Mouse (Mus musculus): ENCODE data around the gene Ipo5. TPM values are rescaled to one million over a fixed set of nuclear protein-coding genes. Genes with fewer than 3 reads are reported as not detected.

Gene Ipo5
- total and polyA plus RNA-seq, 3 experiments, result 167 to 259 (median 252) TPM

GRCm38 (mm10) chr14:120945146-120945545 lies 34.1 kb downstream of the Ipo5 start:
- dilution Hi-C loops (cut with MboI; ENCODE audit: extremely low pct_ligation_motif_present, extremely low pct_unique_long_range_greater_than_20kb, low sequenced_read_pairs) (no loop called here), in situ Hi-C loops (cut with MboI; ENCODE audit: low pct_ligation_motif_present, low pct_unique_long_range_greater_than_20kb, low sequenced_read_pairs) (no loop called here)
- Histone ChIP-seq H3K9ac (ENCODE audit: insufficient read depth, low read depth) (no peak overlapping the region), H3K4me3 (replicated peaks in 1 of 3; ENCODE audit: low read depth in 2 of 3, low read length in 2 of 3, poor library complexity in 1 of 3) (no peak overlapping the region), H3K27ac (ENCODE audit: insufficient read depth, low read depth) (no peak overlapping the region), H3K9me3 (replicated peaks; ENCODE audit: low read length) (peaks cover 11% of the 10 kb centered on the region), H3K79me2 (replicated peaks; ENCODE audit: control insufficient read depth, extremely low read depth, insufficient read depth, poor library complexity, severe bottlenecking) (no peaks in the 10 kb centered on the region), H3K4me2 (ENCODE audit: insufficient read depth, low read depth, poor library complexity, severe bottlenecking) (no peak overlapping the region), H3K4me1 (ENCODE audit: control insufficient read depth in 1 of 2, insufficient read depth in 2 of 2) (no peaks in the 10 kb centered on the region), H3K36me3 (replicated peaks in 1 of 2; ENCODE audit: control insufficient read depth in 1 of 2, insufficient read depth in 1 of 2, low read length in 1 of 2) (peaks cover 72 to 97% of the 10 kb centered on the region in 2 experiments), H3K27me3 (replicated peaks) (no peaks in the 10 kb centered on the region)
- TF ChIP-seq MAX (IDR thresholded peaks at IDR 0.05; ENCODE audit: low read length), result no peak
- no peak for TF ChIP-seq BHLHE40 (IDR thresholded peaks at IDR 0.05; ENCODE audit: low read depth, low read length)
- TF ChIP-seq PAX5 (IDR thresholded peaks at IDR 0.05; ENCODE audit: low read length), result no peak
- no peak for TF ChIP-seq POLR2AphosphoS2 (IDR thresholded peaks at IDR 0.05; ENCODE audit: low read depth, low read length)
- TF ChIP-seq TCF12 (IDR thresholded peaks at IDR 0.05; ENCODE audit: low read depth, low read length), result no peak
- TF ChIP-seq JUN (IDR thresholded peaks at IDR 0.05; ENCODE audit: insufficient read depth, low read depth, low read length), result no peak
- no peak for TF ChIP-seq IRF4 (IDR thresholded peaks at IDR 0.05; ENCODE audit: low read depth, low read length)
- no peak for TF ChIP-seq JUND (conservative IDR thresholded peaks at IDR 0.05; ENCODE audit: low read depth, low read length)
- no peak for TF ChIP-seq GABPA (IDR thresholded peaks at IDR 0.05; ENCODE audit: insufficient replicate concordance, low read depth, low read length)
- TF ChIP-seq SMC3 (IDR thresholded peaks at IDR 0.05; ENCODE audit: low read depth, low read length), result no peak
- TF ChIP-seq HCFC1 (IDR thresholded peaks at IDR 0.05; ENCODE audit: low read depth, low read length), result no peak
- DNase-seq (ENCODE audit: extremely low read depth), result no peak

GRCm38 (mm10) chr14:120947104-120947503 lies 36.1 kb downstream of the Ipo5 start:
- DNase-seq (ENCODE audit: extremely low read depth), result no peak
- in situ Hi-C loops (cut with MboI; ENCODE audit: low pct_ligation_motif_present, low pct_unique_long_range_greater_than_20kb, low sequenced_read_pairs), result no loop called here
- no peak overlapping the region for H3K4me2 ChIP-seq (ENCODE audit: insufficient read depth, low read depth, poor library complexity, severe bottlenecking)
- no peak overlapping the region for H3K4me3 ChIP-seq (replicated peaks in 1 of 3; ENCODE audit: low read depth in 2 of 3, low read length in 2 of 3, poor library complexity in 1 of 3)
- TF ChIP-seq HCFC1 (IDR thresholded peaks at IDR 0.05; ENCODE audit: low read depth, low read length) (no peak), MEF2A (IDR thresholded peaks at IDR 0.05; ENCODE audit: borderline replicate concordance, low read depth, low read length) (no peak), USF1 (IDR thresholded peaks at IDR 0.05; ENCODE audit: low read depth, low read length) (no peak), MAX (IDR thresholded peaks at IDR 0.05; ENCODE audit: low read length) (no peak), SIN3A (IDR thresholded peaks at IDR 0.05; ENCODE audit: low read length) (no peak), MAFK (IDR thresholded peaks at IDR 0.05; ENCODE audit: insufficient replicate concordance, low read length) (no peak), CTCF (conservative IDR thresholded peaks at IDR 0.05 in 1 of 2, IDR thresholded peaks at IDR 0.05 in 1 of 2; ENCODE audit: low read depth in 2 of 2, low read length in 2 of 2) (no peak), JUND (conservative IDR thresholded peaks at IDR 0.05; ENCODE audit: low read depth, low read length) (no peak), PAX5 (IDR thresholded peaks at IDR 0.05; ENCODE audit: low read length) (no peak), IRF4 (IDR thresholded peaks at IDR 0.05; ENCODE audit: low read depth, low read length) (no peak), SMC3 (IDR thresholded peaks at IDR 0.05; ENCODE audit: low read depth, low read length) (no peak), NRF1 (IDR thresholded peaks at IDR 0.05; ENCODE audit: low read depth, low read length) (no peak), USF2 (conservative IDR thresholded peaks at IDR 0.05; ENCODE audit: low read depth, low read length) (no peak), TCF12 (IDR thresholded peaks at IDR 0.05; ENCODE audit: low read depth, low read length) (no peak), GABPA (IDR thresholded peaks at IDR 0.05; ENCODE audit: insufficient replicate concordance, low read depth, low read length) (no peak), ELF1 (IDR thresholded peaks at IDR 0.05; ENCODE audit: low read depth, low read length) (no peak)
- no peak overlapping the region for H3K9ac ChIP-seq (ENCODE audit: insufficient read depth, low read depth)
- peaks cover 52 to 79% of the 10 kb centered on the region in 2 experiments for H3K36me3 ChIP-seq (replicated peaks in 1 of 2; ENCODE audit: control insufficient read depth in 1 of 2, insufficient read depth in 1 of 2, low read length in 1 of 2)
- H3K79me2 ChIP-seq (replicated peaks; ENCODE audit: control insufficient read depth, extremely low read depth, insufficient read depth, poor library complexity, severe bottlenecking), result no peaks in the 10 kb centered on the region
- no peak overlapping the region for H3K27ac ChIP-seq (ENCODE audit: insufficient read depth, low read depth)
- H3K4me1 ChIP-seq (ENCODE audit: control insufficient read depth in 1 of 2, insufficient read depth in 2 of 2), result no peaks in the 10 kb centered on the region
- no peaks in the 10 kb centered on the region for H3K27me3 ChIP-seq (replicated peaks)
- H3K9me3 ChIP-seq (replicated peaks; ENCODE audit: low read length), result peaks cover 11% of the 10 kb centered on the region
- dilution Hi-C loops (cut with MboI; ENCODE audit: extremely low pct_ligation_motif_present, extremely low pct_unique_long_range_greater_than_20kb, low sequenced_read_pairs), result no loop called here
